Mouse (Mus musculus): ENCODE measurements at regions not wholly inside any gene's neighbourhood (a gene's known extent, or its start where the extent isn't known, plus 50 kb on each side); places are given as distances from the start of the nearest gene placed in this dataset.

- TF ChIP-seq POLR2A (IDR thresholded peaks at IDR 0.05; ENCODE audit: low read depth, low read length) (no peak), CTCF (IDR thresholded peaks at IDR 0.05; ENCODE audit: extremely low read depth, insufficient read length, insufficient replicate concordance, low read depth, low read length) (no peak)
Observed at GRCm38 (mm10) chr2:117820708-117821107, 291.0 kb upstream of the Thbs1 start.

Measured in small intestine, adult 2 months (tissue).